14 mouse cellular contexts compared by ENCODE assay signal in genomic region chr11:35295162-35295799, GRCm38 (mm10).
DNase-seq lines count a peak whose midpoint lies in the region; ATAC-seq and TF ChIP-seq lines count a peak whose summit lies in the region.
"Had no signal": no experiment of that assay in that cellular context is flagged by ENCODE, and none has a peak within 500 bp of the region (broad histone marks: within the 10 kb centered on the region; RNA-seq: fewer than 3 reads in every experiment).

No protein-coding gene starts in this region.

- peak overlapping the region; percentile 6; the same call in 1 of the 2 replicates for H3K27ac ChIP-seq in forebrain, embryonic 12.5 days
- no peak overlapping the region for H3K27ac ChIP-seq in forebrain, embryonic 11.5 days (ENCODE audit: low read depth, low read length)
- no peak overlapping the region for H3K27ac ChIP-seq in forebrain, postnatal 0 days (ENCODE audit: low read depth, low read length)
- 0 out of 2 replicates have a peak overlapping the region, but pooled peaks have one; percentile 46 for H3K27ac ChIP-seq in kidney, embryonic 15.5 days
- H3K27ac ChIP-seq: embryonic facial prominence, embryonic 13.5 days; left cerebral cortex, adult 2 months; macrophage had no signal

- H3K9ac ChIP-seq in forebrain, embryonic 12.5 days: no peak overlapping the region
- H3K9ac ChIP-seq in forebrain, embryonic 11.5 days (ENCODE audit: low read length): no peak overlapping the region
- H3K9ac ChIP-seq in forebrain, postnatal 0 days: no peak overlapping the region
- no peak overlapping the region for H3K9ac ChIP-seq in kidney, embryonic 15.5 days
- H3K9ac ChIP-seq: embryonic facial prominence, embryonic 13.5 days had no signal

- WGBS in forebrain, embryonic 12.5 days: 37% methylated on average over 3 of the region's 3 CpGs
- WGBS in forebrain, embryonic 11.5 days: 42% methylated on average over 3 of the region's 3 CpGs
- 19% methylated on average over 3 of the region's 3 CpGs for WGBS in forebrain, postnatal 0 days
- WGBS in kidney, embryonic 15.5 days: 46% methylated on average over 3 of the region's 3 CpGs

- no peaks in the 10 kb centered on the region for H3K9me3 ChIP-seq in forebrain, embryonic 12.5 days
- no peaks in the 10 kb centered on the region for H3K9me3 ChIP-seq in forebrain, embryonic 11.5 days (ENCODE audit: control insufficient read depth, low read length)
- no peaks in the 10 kb centered on the region for H3K9me3 ChIP-seq in forebrain, postnatal 0 days (ENCODE audit: low read length)
- no peaks in the 10 kb centered on the region for H3K9me3 ChIP-seq in kidney, embryonic 15.5 days (replicated peaks)
- H3K9me3 ChIP-seq: embryonic facial prominence, embryonic 13.5 days had no signal

- no peak overlapping the region for H3K4me3 ChIP-seq in forebrain, embryonic 12.5 days (replicated peaks)
- no peak overlapping the region for H3K4me3 ChIP-seq in forebrain, embryonic 11.5 days (ENCODE audit: low read depth, low read length)
- no peak overlapping the region for H3K4me3 ChIP-seq in forebrain, postnatal 0 days (ENCODE audit: low read depth, low read length)
- no peak overlapping the region for H3K4me3 ChIP-seq in kidney, embryonic 15.5 days (replicated peaks)
- H3K4me3 ChIP-seq: embryonic facial prominence, embryonic 13.5 days; left cerebral cortex, adult 2 months; myocyte had no signal

- no peak for TF ChIP-seq CTCF in forebrain, postnatal 0 days (IDR thresholded peaks at IDR 0.05; ENCODE audit: low read depth)

- peaks cover 15% of the 10 kb centered on the region for H3K4me1 ChIP-seq in forebrain, embryonic 12.5 days
- H3K4me1 ChIP-seq in forebrain, embryonic 11.5 days (replicated peaks; ENCODE audit: control insufficient read depth, insufficient read depth, low read length): no peaks in the 10 kb centered on the region; the same call in 1 of the 2 replicates
- H3K4me1 ChIP-seq in forebrain, postnatal 0 days (ENCODE audit: insufficient read depth): 0 out of 2 replicates have a peak, but pooled peaks cover 8% of the 10 kb centered on the region
- peaks cover 37% of the 10 kb centered on the region for H3K4me1 ChIP-seq in kidney, embryonic 15.5 days

- H3K4me2 ChIP-seq in forebrain, embryonic 12.5 days: no peak overlapping the region
- H3K4me2 ChIP-seq in forebrain, embryonic 11.5 days (ENCODE audit: low read depth, low read length, severe bottlenecking): no peak overlapping the region
- no peak overlapping the region for H3K4me2 ChIP-seq in forebrain, postnatal 0 days (ENCODE audit: low read depth)
- no peak overlapping the region for H3K4me2 ChIP-seq in kidney, embryonic 15.5 days
- H3K4me2 ChIP-seq: embryonic facial prominence, embryonic 13.5 days had no signal

- no peak for DNase-seq in forebrain, embryonic 11.5 days (ENCODE audit: low spot score)
- peak; percentile 41 for DNase-seq in ES-CJ7 (ENCODE audit: low read depth, low spot score)
- no peak for DNase-seq in forebrain, postnatal 0 days
- no peak for DNase-seq in right cerebral cortex, postnatal 4 days
- DNase-seq in thymus, postnatal 4 days: no peak
- DNase-seq: adrenal gland, postnatal 36 days; cerebellum, adult 9-11 months had no signal

- 0 out of 2 replicates have a peak, but pooled peaks have one; percentile 24 for ATAC-seq in forebrain, embryonic 12.5 days (ENCODE audit: low FRiP score)
- no peak for ATAC-seq in forebrain, embryonic 11.5 days (replicated peaks; ENCODE audit: low FRiP score)
- peak; percentile 48 for ATAC-seq in forebrain, postnatal 0 days
- ATAC-seq in kidney, embryonic 15.5 days (replicated peaks; ENCODE audit: low FRiP score): 0 out of 2 replicates have a peak, but pooled peaks have one; percentile 43
- ATAC-seq in cerebellum, adult (ENCODE audit: insufficient number of reproducible peaks, low FRiP score, low TSS enrichment): no peak

- peaks cover 35% of the 10 kb centered on the region for H3K27me3 ChIP-seq in forebrain, embryonic 12.5 days
- no peaks in the 10 kb centered on the region for H3K27me3 ChIP-seq in forebrain, embryonic 11.5 days (ENCODE audit: control insufficient read depth, insufficient read depth, low read length)
- 0 out of 2 replicates have a peak, but pooled peaks cover 3% of the 10 kb centered on the region for H3K27me3 ChIP-seq in forebrain, postnatal 0 days (ENCODE audit: insufficient read depth, low read length)
- H3K27me3 ChIP-seq in kidney, embryonic 15.5 days: peaks cover 4% of the 10 kb centered on the region; the same call in 1 of the 2 replicates
- H3K27me3 ChIP-seq: embryonic facial prominence, embryonic 13.5 days had no signal

- H3K36me3 ChIP-seq in forebrain, embryonic 12.5 days (replicated peaks): no peaks in the 10 kb centered on the region
- no peaks in the 10 kb centered on the region for H3K36me3 ChIP-seq in forebrain, embryonic 11.5 days (ENCODE audit: control insufficient read depth, insufficient read depth, low read length)
- H3K36me3 ChIP-seq in forebrain, postnatal 0 days (ENCODE audit: insufficient read depth): no peaks in the 10 kb centered on the region
- H3K36me3 ChIP-seq in kidney, embryonic 15.5 days: no peaks in the 10 kb centered on the region
- H3K36me3 ChIP-seq: embryonic facial prominence, embryonic 13.5 days had no signal

Comparison
In these comparisons a context has a peak if more than half of its experiments do, and no peak if none do; other contexts are left out.
1. ATAC-seq: peak in forebrain, embryonic 12.5 days (single experiment), forebrain, postnatal 0 days (single experiment) and kidney, embryonic 15.5 days (single experiment); none in forebrain, embryonic 11.5 days (single experiment) and cerebellum, adult (single experiment).
2. H3K27ac ChIP-seq: peak in forebrain, embryonic 12.5 days (single experiment) and kidney, embryonic 15.5 days (single experiment); none in forebrain, embryonic 11.5 days (single experiment) and forebrain, postnatal 0 days (single experiment).